In genomic region chr15:78712335-78713258, GRCm38 (mm10) we compare ENCODE assay signal across 9 mouse cellular contexts. TPM values are rescaled to one million over a fixed set of nuclear protein-coding genes. Genes with fewer than 3 reads are reported as not detected.
DNase-seq lines count a peak whose midpoint lies in the region; ATAC-seq lines count a peak whose summit lies in the region.
"Had no signal": no experiment of that assay in that cellular context is flagged by ENCODE, and none has a peak within 500 bp of the region (broad histone marks: within the 10 kb centered on the region; RNA-seq: fewer than 3 reads in every experiment).

No protein-coding gene starts in this region.

- no peak overlapping the region for H3K27ac ChIP-seq in forebrain, embryonic 14.5 days (ENCODE audit: low read depth, low read length)
- no peak overlapping the region for H3K27ac ChIP-seq in kidney, embryonic 15.5 days
- H3K27ac ChIP-seq: liver, embryonic 14.5 days had no signal

- H3K4me3 ChIP-seq in forebrain, embryonic 14.5 days (ENCODE audit: low read depth, low read length): peak overlapping the region; percentile 24
- peak overlapping the region; percentile 27 for H3K4me3 ChIP-seq in kidney, embryonic 15.5 days (replicated peaks)

- no peaks in the 10 kb centered on the region for H3K9me3 ChIP-seq in forebrain, embryonic 14.5 days (replicated peaks; ENCODE audit: control insufficient read depth, low read length)
- H3K9me3 ChIP-seq in kidney, embryonic 15.5 days (replicated peaks): no peaks in the 10 kb centered on the region

- H3K36me3 ChIP-seq in forebrain, embryonic 14.5 days (ENCODE audit: control insufficient read depth, insufficient read depth, low read length): no peaks in the 10 kb centered on the region
- H3K36me3 ChIP-seq in kidney, embryonic 15.5 days: no peaks in the 10 kb centered on the region
- no peaks in the 10 kb centered on the region for H3K36me3 ChIP-seq in splenic B cell, adult 2 months (ENCODE audit: control insufficient read depth, insufficient read depth, low read length, poor library complexity, severe bottlenecking)

- H3K4me1 ChIP-seq in forebrain, embryonic 14.5 days (ENCODE audit: control insufficient read depth, insufficient read depth, low read length): peaks cover 25% of the 10 kb centered on the region
- H3K4me1 ChIP-seq in kidney, embryonic 15.5 days: peaks cover 21% of the 10 kb centered on the region

- WGBS in forebrain, embryonic 14.5 days: 10% methylated on average over 53 of the region's 53 CpGs
- 7% methylated on average over 50 of the region's 53 CpGs for WGBS in kidney, embryonic 15.5 days

- peak; percentile 16; the same call in 1 of the 2 replicates for ATAC-seq in forebrain, embryonic 14.5 days
- ATAC-seq in kidney, embryonic 15.5 days (replicated peaks; ENCODE audit: low FRiP score): peak; percentile 68
- peak; percentile 48; the same call in 1 of the 2 replicates for ATAC-seq in megakaryocyte progenitor cell, adult 5-6 weeks (replicated peaks; ENCODE audit: poor library complexity)

- H3K9ac ChIP-seq in forebrain, embryonic 14.5 days (ENCODE audit: low read length): peak overlapping the region; percentile 52
- H3K9ac ChIP-seq in kidney, embryonic 15.5 days: no peak overlapping the region
- H3K9ac ChIP-seq: liver, embryonic 14.5 days had no signal

- peaks cover 20% of the 10 kb centered on the region; the same call in 1 of the 2 replicates for H3K27me3 ChIP-seq in forebrain, embryonic 14.5 days (replicated peaks; ENCODE audit: control insufficient read depth, insufficient read depth, low read length)
- H3K27me3 ChIP-seq in kidney, embryonic 15.5 days: peaks cover 90% of the 10 kb centered on the region
- no peaks in the 10 kb centered on the region for H3K27me3 ChIP-seq in splenic B cell, adult 2 months (ENCODE audit: control insufficient read depth, insufficient read depth, low read length, poor library complexity, severe bottlenecking)

- peak; percentile 60 for DNase-seq in layer of hippocampus, adult 11-12 months (ENCODE audit: low spot score)
- no peak for DNase-seq in layer of hippocampus, postnatal 14 days (ENCODE audit: low spot score in 2 of 2)
- peak; percentile 86 for DNase-seq in R1 (ENCODE audit: low read depth, low spot score)
- DNase-seq in forebrain, embryonic 14.5 days (ENCODE audit: low spot score): peak; percentile 48
- peak; percentile 66 for DNase-seq in splenic B cell, adult 2 months (ENCODE audit: low read depth, low spot score)
- DNase-seq in urinary bladder, adult 18-20 months (ENCODE audit: low spot score in 2 of 2): no peak

- H3K4me2 ChIP-seq in forebrain, embryonic 14.5 days (ENCODE audit: low read length): peak overlapping the region; percentile 57
- peak overlapping the region; percentile 58 for H3K4me2 ChIP-seq in kidney, embryonic 15.5 days

RNA-seq across cellular contexts. Expression of gene Elfn2, which starts 6.0 kb away (rescaled TPM):
- total RNA-seq in layer of hippocampus, postnatal 14 days (2021): 100 to 1,000 TPM; 161 to 171 TPM
- 3.7 and 5.3 TPM in 2 replicates for polyA plus RNA-seq in forebrain, embryonic 14.5 days (2014; fragmentation: Nextera tagmentation; extraction: Ambion mirVana)
- polyA plus RNA-seq in kidney, embryonic 15.5 days (2015; fragmentation: Nextera tagmentation; extraction: Ambion mirVana): 0.04 TPM in 1 of 2 replicates, not detected in the other
- not detected in 2 replicates for total RNA-seq in megakaryocyte progenitor cell, adult 5-6 weeks (2015)
- 0.04 TPM in 1 of 2 replicates, not detected in the other for total RNA-seq in megakaryocyte progenitor cell, adult 5-6 weeks (2017)
- polyA plus RNA-seq: liver, embryonic 14.5 days had no signal

Comparison
In these comparisons a context has a peak if more than half of its experiments do, and no peak if none do; other contexts are left out.
1. DNase-seq: peak in layer of hippocampus, adult 11-12 months (single experiment), R1 (single experiment), forebrain, embryonic 14.5 days (single experiment) and splenic B cell, adult 2 months (single experiment); none in layer of hippocampus, postnatal 14 days (0 of 2) and urinary bladder, adult 18-20 months (0 of 2).
2. ATAC-seq: peak in every context shown above with its lines; median percentile 68 in kidney, embryonic 15.5 days; 48 in megakaryocyte progenitor cell, adult 5-6 weeks; 16 in forebrain, embryonic 14.5 days.
3. RNA of gene Elfn2, which starts 6.0 kb away (total RNA-seq): 161 to 171 TPM in layer of hippocampus, postnatal 14 days; 0.04 TPM in megakaryocyte progenitor cell, adult 5-6 weeks; every median in the first group is over 100 times any median in the second.